Mouse (Mus musculus): Measurements from ENCODE around the gene Dph5.

Gene Dph5

GRCm38 (mm10) chr3:115887427-115888309, at the start of gene Dph5:
Gene Dph5, plus strand, starts transcription at chr3:115887837.
- peak; percentile 8; the same call in 1 of the 2 replicates for TF ChIP-seq GATA4 (IDR thresholded peaks at IDR 0.05; ENCODE audit: insufficient replicate concordance, low read length)

- no peak for TF ChIP-seq GATA4 (IDR thresholded peaks at IDR 0.05; ENCODE audit: insufficient replicate concordance, low read length)
These were observed 43.1 kb upstream of the Dph5 start for GRCm38 (mm10) chr3:115844566-115844965.

GRCm38 (mm10) chr3:115845032-115845618, 42.5 kb upstream of the Dph5 start:
- no peak for TF ChIP-seq GATA4 (IDR thresholded peaks at IDR 0.05; ENCODE audit: insufficient replicate concordance, low read length)

GRCm38 (mm10) chr3:115845724-115846123, 41.9 kb upstream of the Dph5 start:
- no peak for TF ChIP-seq GATA4 (IDR thresholded peaks at IDR 0.05; ENCODE audit: insufficient replicate concordance, low read length)

GRCm38 (mm10) chr3:115846153-115846552, 41.5 kb upstream of the Dph5 start:
- no peak for TF ChIP-seq GATA4 (IDR thresholded peaks at IDR 0.05; ENCODE audit: insufficient replicate concordance, low read length)

GRCm38 (mm10) chr3:115848686-115849480, 38.8 kb upstream of the Dph5 start:
- no peak for TF ChIP-seq GATA4 (IDR thresholded peaks at IDR 0.05; ENCODE audit: insufficient replicate concordance, low read length)

- TF ChIP-seq GATA4 (IDR thresholded peaks at IDR 0.05; ENCODE audit: insufficient replicate concordance, low read length) = no peak
These were observed 36.7 kb upstream of the Dph5 start for GRCm38 (mm10) chr3:115850946-115851345.

GRCm38 (mm10) chr3:115854672-115855191, 32.9 kb upstream of the Dph5 start:
- TF ChIP-seq GATA4 (IDR thresholded peaks at IDR 0.05; ENCODE audit: insufficient replicate concordance, low read length) = no peak

- no peak for TF ChIP-seq GATA4 (IDR thresholded peaks at IDR 0.05; ENCODE audit: insufficient replicate concordance, low read length)
These were observed 32.1 kb upstream of the Dph5 start for GRCm38 (mm10) chr3:115855576-115855975.

GRCm38 (mm10) chr3:115856484-115857022, 31.1 kb upstream of the Dph5 start:
- TF ChIP-seq GATA4 (IDR thresholded peaks at IDR 0.05; ENCODE audit: insufficient replicate concordance, low read length) = no peak

- TF ChIP-seq GATA4 (IDR thresholded peaks at IDR 0.05; ENCODE audit: insufficient replicate concordance, low read length) = no peak
These were observed 30.2 kb upstream of the Dph5 start for GRCm38 (mm10) chr3:115857436-115857835.

- no peak for TF ChIP-seq GATA4 (IDR thresholded peaks at IDR 0.05; ENCODE audit: insufficient replicate concordance, low read length)
These were observed 28.8 kb upstream of the Dph5 start for GRCm38 (mm10) chr3:115858822-115859221.

- TF ChIP-seq GATA4 (IDR thresholded peaks at IDR 0.05; ENCODE audit: insufficient replicate concordance, low read length) = no peak
These were observed 24.1 kb upstream of the Dph5 start for GRCm38 (mm10) chr3:115863487-115863886.

- no peak for TF ChIP-seq GATA4 (IDR thresholded peaks at IDR 0.05; ENCODE audit: insufficient replicate concordance, low read length)
These were observed 20.5 kb upstream of the Dph5 start for GRCm38 (mm10) chr3:115867150-115867549.

GRCm38 (mm10) chr3:115867901-115868300, 19.7 kb upstream of the Dph5 start:
- no peak for TF ChIP-seq GATA4 (IDR thresholded peaks at IDR 0.05; ENCODE audit: insufficient replicate concordance, low read length)

Data from liver, adult (tissue).